Mouse (Mus musculus) midbrain, postnatal 0 days (tissue): ENCODE results near the gene Egfem1. TPM values are rescaled to one million over a fixed set of nuclear protein-coding genes. Genes with fewer than 3 reads are reported as not detected.

ENCODE experiments used
- ATAC-seq: fragments of 200-750 bp; cut with Nextera tagmentation; 2 replicates; pipeline ENCODE4 v1.8.0; 2017; ENCODE audit warnings: moderate number of reproducible peaks, mild to moderate bottlenecking, moderate TSS enrichment, moderate library complexity; ENCODE audit not compliant: low FRiP score
- DNase-seq: peaks from one replicate; pipeline ENCODE4 v3.0.0-alpha.2; 2015; ENCODE audit warnings: low spot score
- H3K27ac ChIP-seq: fragments of 300-500 bp; sonication (generic); 2 replicates; pipeline ENCODE4 v1.5.1; 2014; ENCODE audit warnings: low read depth, mild to moderate bottlenecking, low read length, mixed read lengths
- H3K27me3 ChIP-seq: fragments of 300-500 bp; sonication (generic); 2 replicates; pipeline ENCODE4 v1.6.1; 2014; ENCODE audit warnings: low read length, control low read depth, mixed read lengths; ENCODE audit not compliant: insufficient read depth
- H3K36me3 ChIP-seq: fragments of 300-500 bp; sonication (generic); 2 replicates; pipeline ENCODE4 v1.6.1; 2014; ENCODE audit warnings: low read length, control low read depth, mixed read lengths; ENCODE audit not compliant: insufficient read depth
- H3K4me1 ChIP-seq: fragments of 300-500 bp; sonication (generic); 2 replicates; pipeline ENCODE4 v1.6.1; 2014; ENCODE audit warnings: mild to moderate bottlenecking, control low read depth, antibody characterized with exemption, low read length, mixed read lengths; ENCODE audit not compliant: insufficient read depth
- H3K4me2 ChIP-seq: fragments of 300-500 bp; sonication (generic); 2 replicates; pipeline ENCODE4 v1.6.1; 2014; ENCODE audit warnings: low read depth, mild to moderate bottlenecking, low read length, mixed read lengths; ENCODE audit not compliant: poor library complexity, severe bottlenecking
- H3K4me3 ChIP-seq: fragments of 300-500 bp; sonication (generic); 2 replicates; pipeline ENCODE4 v1.5.1; 2014; ENCODE audit warnings: low read depth, mild to moderate bottlenecking, low read length, moderate library complexity
- H3K9ac ChIP-seq: fragments of 300-500 bp; sonication (generic); replicated peaks from 2 replicates; pipeline ENCODE4 v1.6.1; 2014; ENCODE audit warnings: mild to moderate bottlenecking, low read length, moderate library complexity, mixed read lengths; ENCODE audit not compliant: poor library complexity, severe bottlenecking
- H3K9me3 ChIP-seq: fragments of 300-500 bp; sonication (generic); 2 replicates; pipeline ENCODE4 v1.6.1; 2016; ENCODE audit warnings: low read length, control low read depth
- CTCF ChIP-seq: IDR thresholded peaks from 2 replicates; pipeline ENCODE4 v1.5.1; 2016; ENCODE audit warnings: antibody characterized with exemption, mild to moderate bottlenecking
- WGBS: fragments of 180-500 bp; shearing (Covaris S2); extraction: QIAGEN DNeasy Blood & Tissue Kit; methylation state at CpG from one replicate; pipeline ENCODE4 v1.1.7; 2014; 5-methylcytosine and 5-hydroxymethylcytosine counted together
- polyA plus RNA-seq: library from polyadenylated mRNA; unstranded; fragments of >200 nt; fragmentation: Nextera tagmentation; extraction: Ambion mirVana; gene quantifications from 2 replicates; pipeline ENCODE4 v1.2.1, GENCODE M21; 2015
- total RNA-seq: library from RNA; depleted of rRNA; stranded (reverse); fragments of >200 nt; gene quantifications from 2 replicates; pipeline ENCODE4 v1.2.3, GENCODE M21; 2014

Egfem1 gene
- total and polyA plus RNA-seq, 2 experiments from 2014 or later, result 5.2 to 12.5 TPM

DNA sequence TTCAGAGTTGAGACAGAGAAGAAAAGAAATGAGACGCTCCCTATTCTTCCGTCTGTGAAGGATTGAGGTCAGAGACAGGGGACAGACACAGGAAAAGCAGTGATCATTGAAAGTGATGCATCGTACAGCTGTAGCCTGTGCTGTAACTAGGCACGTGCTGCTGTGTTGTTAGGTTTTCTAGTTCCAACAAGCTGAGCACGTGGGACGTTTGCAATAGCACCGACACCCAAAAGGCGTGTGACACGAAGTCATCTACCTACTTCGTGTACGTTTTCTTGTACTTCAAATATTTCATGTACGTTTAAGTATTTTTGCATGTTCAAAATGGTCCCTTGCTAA, 444.1 kb downstream of the Egfem1 start:
- WGBS, result 88% methylated on average over 12 of the region's 12 CpGs
- Histone ChIP-seq H3K4me1 (no peaks in the 10 kb centered on the region), H3K4me2 (no peak overlapping the region), H3K27ac (no peak overlapping the region), H3K27me3 (no peaks in the 10 kb centered on the region), H3K9me3 (no peaks in the 10 kb centered on the region), H3K4me3 (no peak overlapping the region), H3K9ac (no peak overlapping the region), H3K36me3 (no peaks in the 10 kb centered on the region)
- no peak for DNase-seq
- no peak for ATAC-seq
- no peak for TF ChIP-seq CTCF

GRCm38 (mm10) chr3:29539211-29539610, 457.4 kb downstream of the Egfem1 start:
- no peaks in the 10 kb centered on the region for H3K9me3 ChIP-seq
- no peak overlapping the region for H3K27ac ChIP-seq
- H3K4me2 ChIP-seq, result no peak overlapping the region
- DNase-seq (no peak), ATAC-seq (no peak)
- H3K36me3 ChIP-seq, result no peaks in the 10 kb centered on the region
- WGBS, result 79% methylated on average over 2 of the region's 2 CpGs
- no peaks in the 10 kb centered on the region for H3K4me1 ChIP-seq
- no peaks in the 10 kb centered on the region for H3K27me3 ChIP-seq
- H3K4me3 ChIP-seq, result no peak overlapping the region
- no peak overlapping the region for H3K9ac ChIP-seq
- TF ChIP-seq CTCF, result no peak

DNA sequence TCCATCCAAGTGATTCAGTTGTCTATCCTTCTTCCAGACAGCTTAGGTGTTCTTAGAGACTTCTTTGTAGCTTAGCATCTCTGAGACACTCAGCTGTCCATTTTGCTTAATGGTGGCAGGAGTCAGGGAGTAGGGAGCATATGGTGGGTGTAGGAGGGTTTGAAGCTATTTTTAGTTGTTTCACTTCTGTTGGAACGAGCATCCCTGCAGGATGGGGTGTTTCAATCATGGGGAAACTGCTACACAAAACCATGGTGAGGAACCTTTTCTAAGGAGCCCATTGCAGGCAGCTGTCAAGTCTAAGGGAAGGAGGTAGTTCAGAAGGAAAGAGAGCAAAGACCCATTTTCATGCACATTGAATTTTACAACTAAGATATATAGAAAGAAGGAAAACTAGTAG, 458.1 kb downstream of the Egfem1 start:
- H3K9me3 ChIP-seq, result no peaks in the 10 kb centered on the region
- no peak overlapping the region for H3K9ac ChIP-seq
- TF ChIP-seq CTCF, result no peak
- no peak overlapping the region for H3K4me3 ChIP-seq
- H3K36me3 ChIP-seq, result no peaks in the 10 kb centered on the region
- no peaks in the 10 kb centered on the region for H3K27me3 ChIP-seq
- H3K4me1 ChIP-seq, result no peaks in the 10 kb centered on the region
- no peak overlapping the region for H3K4me2 ChIP-seq
- no peak for DNase-seq
- ATAC-seq, result no peak
- WGBS, result 67% methylated on average over 1 of the region's 1 CpGs
- H3K27ac ChIP-seq, result no peak overlapping the region

GRCm38 (mm10) chr3:29541477-29542079, 459.8 kb downstream of the Egfem1 start:
- no peak overlapping the region for H3K9ac ChIP-seq
- TF ChIP-seq CTCF, result no peak
- no peaks in the 10 kb centered on the region for H3K9me3 ChIP-seq
- DNase-seq, result no peak
- no peak overlapping the region for H3K27ac ChIP-seq
- no peaks in the 10 kb centered on the region for H3K27me3 ChIP-seq
- WGBS, result 14% methylated on average over 1 of the region's 1 CpGs
- no peaks in the 10 kb centered on the region for H3K4me1 ChIP-seq
- no peak for ATAC-seq
- no peak overlapping the region for H3K4me2 ChIP-seq
- H3K4me3 ChIP-seq, result no peak overlapping the region
- no peaks in the 10 kb centered on the region for H3K36me3 ChIP-seq

- 82% methylated on average over 1 of the region's 1 CpGs for WGBS
- H3K4me3 ChIP-seq, result no peak overlapping the region
- no peak overlapping the region for H3K27ac ChIP-seq
- DNase-seq, result no peak
- no peaks in the 10 kb centered on the region for H3K27me3 ChIP-seq
- no peak for TF ChIP-seq CTCF
- no peaks in the 10 kb centered on the region for H3K4me1 ChIP-seq
- H3K9ac ChIP-seq, result no peak overlapping the region
- no peaks in the 10 kb centered on the region for H3K36me3 ChIP-seq
- no peak overlapping the region for H3K4me2 ChIP-seq
- ATAC-seq, result no peak
- H3K9me3 ChIP-seq, result no peaks in the 10 kb centered on the region
Measured at GRCm38 (mm10) chr3:29544056-29544455, 462.2 kb downstream of the Egfem1 start.

GRCm38 (mm10) chr3:29563171-29563570, 481.3 kb downstream of the Egfem1 start:
- Histone ChIP-seq H3K4me3 (no peak overlapping the region), H3K36me3 (no peaks in the 10 kb centered on the region), H3K9me3 (no peaks in the 10 kb centered on the region), H3K4me2 (no peak overlapping the region), H3K9ac (no peak overlapping the region), H3K27me3 (no peaks in the 10 kb centered on the region), H3K4me1 (no peaks in the 10 kb centered on the region), H3K27ac (no peak overlapping the region)
- DNase-seq, result no peak
- TF ChIP-seq CTCF, result no peak
- WGBS, result 88% methylated on average over 1 of the region's 1 CpGs
- ATAC-seq, result no peak
